Mouse (Mus musculus) small intestine, adult 2 months (tissue): Measurements from ENCODE around the gene Slc22a29. TPM values are rescaled to one million over a fixed set of nuclear protein-coding genes. Genes with fewer than 3 reads are reported as not detected.

ENCODE experiments used
- polyA plus RNA-seq: library from polyadenylated mRNA; depleted of rRNA; stranded (reverse); fragments of >200 nt; gene quantifications from 2 replicates; pipeline ENCODE4 v1.2.3, GENCODE M21; 2012; rRNA removed

Slc22a29 gene
- polyA plus RNA-seq, 1 experiment, result not detected

Other genes starting within 250 kb of the Slc22a29 start
- gene Slc22a28, start 86.9 kb downstream of the Slc22a29 start, polyA plus RNA-seq, result not detected in 2 replicates
- not detected in 2 replicates for gene Slc22a30, start 186.2 kb upstream of the Slc22a29 start, polyA plus RNA-seq